Mouse (Mus musculus) liver, embryonic 11.5 days (tissue): ENCODE data around the gene Aak1. TPM values are rescaled to one million over a fixed set of nuclear protein-coding genes. Genes with fewer than 3 reads are reported as not detected.

Experiments used
- ATAC-seq: fragments of 200-750 bp; cut with Nextera tagmentation; replicated peaks from 2 replicates; pipeline ENCODE4 v1.8.0; 2017; ENCODE audit warnings: moderate number of reproducible peaks, mild to moderate bottlenecking, moderate TSS enrichment, moderate library complexity; ENCODE audit not compliant: low FRiP score
- DNase-seq: peaks from one replicate; pipeline ENCODE4 v3.0.0-alpha.2; 2017; ENCODE audit warnings: low spot score
- H3K27ac ChIP-seq: fragments of 300-500 bp; sonication (generic); 2 replicates; pipeline ENCODE4 v1.5.1; 2014; ENCODE audit warnings: mild to moderate bottlenecking, low read depth, low read length, control low read depth
- H3K27me3 ChIP-seq: fragments of 300-500 bp; sonication (generic); replicated peaks from 2 replicates; pipeline ENCODE4 v1.6.1; 2014; ENCODE audit warnings: low read length, mixed read lengths; ENCODE audit not compliant: control insufficient read depth, insufficient read depth
- H3K36me3 ChIP-seq: fragments of 300-500 bp; sonication (generic); 2 replicates; pipeline ENCODE4 v1.6.1; 2014; ENCODE audit warnings: mild to moderate bottlenecking, low read length, moderate library complexity, mixed read lengths; ENCODE audit not compliant: control insufficient read depth, insufficient read depth
- H3K4me1 ChIP-seq: fragments of 300-500 bp; sonication (generic); replicated peaks from 2 replicates; pipeline ENCODE4 v1.6.1; 2014; ENCODE audit warnings: low read length, mixed read lengths; ENCODE audit not compliant: control insufficient read depth, insufficient read depth
- H3K4me2 ChIP-seq: fragments of 300-500 bp; sonication (generic); 2 replicates; pipeline ENCODE4 v1.6.1; 2014; ENCODE audit warnings: mild to moderate bottlenecking, control low read depth, moderate library complexity
- H3K4me3 ChIP-seq: fragments of 300-500 bp; sonication (generic); 2 replicates; pipeline ENCODE4 v1.5.1; 2014; ENCODE audit warnings: low read depth, low read length, control low read depth
- H3K9ac ChIP-seq: fragments of 300-500 bp; sonication (generic); 2 replicates; pipeline ENCODE4 v1.6.1; 2014; ENCODE audit warnings: low read depth, low read length, control low read depth
- H3K9me3 ChIP-seq: fragments of 300-500 bp; sonication (generic); 2 replicates; pipeline ENCODE4 v1.6.1; 2016; ENCODE audit warnings: low read length, inconsistent platforms, mixed read lengths; ENCODE audit not compliant: control insufficient read depth
- WGBS: fragments of 180-500 bp; shearing (Covaris S2); extraction: QIAGEN DNeasy Blood & Tissue Kit; methylation state at CpG from one replicate; pipeline ENCODE4 v1.1.7; 2014; 5-methylcytosine and 5-hydroxymethylcytosine counted together
- polyA plus RNA-seq: library from polyadenylated mRNA; unstranded; fragments of >200 nt; fragmentation: Nextera tagmentation; extraction: Ambion mirVana; gene quantifications from 2 replicates; pipeline ENCODE4 v1.2.1, GENCODE M21; 2014

Gene Aak1
- polyA plus RNA-seq, 1 experiment from 2014 or later: 13.1 TPM

- H3K4me1 ChIP-seq: no peaks in the 10 kb centered on the region
Measured at GRCm38 (mm10) chr6:86991041-86991440, 141.7 kb downstream of the Aak1 start.

GRCm38 (mm10) chr6:86992349-86992748 is 143.0 kb downstream of the Aak1 start:
- H3K4me3 ChIP-seq: no peak overlapping the region
- peaks cover 3% of the 10 kb centered on the region; the same call in 1 of the 2 replicates for H3K36me3 ChIP-seq
- no peaks in the 10 kb centered on the region for H3K4me1 ChIP-seq
- H3K9me3 ChIP-seq: no peaks in the 10 kb centered on the region
- no peak overlapping the region for H3K4me2 ChIP-seq
- no peak overlapping the region for H3K27ac ChIP-seq
- H3K9ac ChIP-seq: no peak overlapping the region
- DNase-seq (no peak), ATAC-seq (no peak)
- H3K27me3 ChIP-seq: no peaks in the 10 kb centered on the region
- 91% methylated on average over 8 of the region's 8 CpGs for WGBS

More at GRCm38 (mm10) chr6:86991041-86991440, 141.7 kb downstream of the Aak1 start:
- ATAC-seq (no peak), DNase-seq (no peak)
- Histone ChIP-seq H3K27ac (no peak overlapping the region), H3K9ac (no peak overlapping the region), H3K4me2 (no peak overlapping the region), H3K4me3 (no peak overlapping the region), H3K27me3 (no peaks in the 10 kb centered on the region), H3K9me3 (no peaks in the 10 kb centered on the region), H3K36me3 (peaks cover 3% of the 10 kb centered on the region; the same call in 1 of the 2 replicates)
- 76% methylated on average over 3 of the region's 3 CpGs for WGBS

DNA sequence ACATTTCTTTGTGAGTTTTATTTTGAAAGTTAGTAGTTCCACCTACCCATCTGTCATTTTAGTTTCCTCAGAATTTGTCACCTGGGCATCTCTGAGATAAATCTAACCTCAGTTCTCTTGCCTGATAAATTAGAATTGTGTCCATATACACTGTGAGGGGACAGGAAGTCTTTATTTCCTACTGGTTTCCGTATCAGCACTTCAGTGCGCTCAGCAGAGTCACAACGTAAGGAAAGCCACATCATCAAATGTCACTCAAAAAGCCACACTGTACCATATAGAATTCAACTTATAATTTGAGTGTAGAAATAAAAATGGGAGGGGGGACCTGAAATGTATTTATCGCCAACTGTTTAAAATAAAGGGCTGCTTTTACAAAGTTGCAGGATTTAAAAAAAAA is 144.9 kb downstream of the Aak1 start:
- peaks cover 3% of the 10 kb centered on the region; the same call in 1 of the 2 replicates for H3K36me3 ChIP-seq
- no peaks in the 10 kb centered on the region for H3K4me1 ChIP-seq
- no peak overlapping the region for H3K9ac ChIP-seq
- no peaks in the 10 kb centered on the region for H3K27me3 ChIP-seq
- H3K4me2 ChIP-seq: no peak overlapping the region
- no peak overlapping the region for H3K27ac ChIP-seq
- DNase-seq (no peak), ATAC-seq (no peak)
- H3K9me3 ChIP-seq: no peaks in the 10 kb centered on the region
- 53% methylated on average over 4 of the region's 4 CpGs for WGBS
- H3K4me3 ChIP-seq: no peak overlapping the region

GRCm38 (mm10) chr6:86996629-86997307 is 147.5 kb downstream of the Aak1 start:
- 88% methylated on average over 5 of the region's 5 CpGs for WGBS
- H3K36me3 ChIP-seq: peaks cover 3% of the 10 kb centered on the region; the same call in 1 of the 2 replicates
- H3K4me2 ChIP-seq: no peak overlapping the region
- DNase-seq (no peak), ATAC-seq (no peak)
- no peak overlapping the region for H3K4me3 ChIP-seq
- no peaks in the 10 kb centered on the region for H3K27me3 ChIP-seq
- no peak overlapping the region for H3K27ac ChIP-seq
- no peaks in the 10 kb centered on the region for H3K4me1 ChIP-seq
- H3K9me3 ChIP-seq: no peaks in the 10 kb centered on the region
- H3K9ac ChIP-seq: no peak overlapping the region

DNA sequence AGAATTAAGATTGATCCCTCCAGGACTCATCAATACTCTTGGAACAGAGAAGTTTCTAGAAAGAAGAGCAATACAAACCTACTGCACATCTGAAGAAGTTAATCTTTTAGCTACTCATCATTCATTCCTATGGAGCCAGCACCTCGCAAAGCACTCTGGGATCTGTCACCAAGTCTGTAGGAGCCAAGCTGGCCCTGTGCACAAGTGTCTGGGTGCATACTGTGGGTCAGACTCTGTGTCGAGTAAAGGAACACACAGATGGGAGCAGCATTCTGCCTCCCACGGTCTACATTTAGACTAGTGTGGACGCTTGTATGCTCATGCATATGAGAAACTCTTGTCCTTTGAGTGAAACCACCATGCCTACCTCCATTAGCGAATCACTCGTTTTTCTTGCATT is 148.0 kb downstream of the Aak1 start:
- WGBS: 87% methylated on average over 6 of the region's 6 CpGs
- no peak for DNase-seq
- Histone ChIP-seq H3K4me3 (no peak overlapping the region), H3K9ac (no peak overlapping the region), H3K4me1 (no peaks in the 10 kb centered on the region), H3K9me3 (no peaks in the 10 kb centered on the region), H3K36me3 (peaks cover 3% of the 10 kb centered on the region; the same call in 1 of the 2 replicates), H3K27ac (no peak overlapping the region), H3K4me2 (no peak overlapping the region), H3K27me3 (no peaks in the 10 kb centered on the region)
- no peak for ATAC-seq

DNA sequence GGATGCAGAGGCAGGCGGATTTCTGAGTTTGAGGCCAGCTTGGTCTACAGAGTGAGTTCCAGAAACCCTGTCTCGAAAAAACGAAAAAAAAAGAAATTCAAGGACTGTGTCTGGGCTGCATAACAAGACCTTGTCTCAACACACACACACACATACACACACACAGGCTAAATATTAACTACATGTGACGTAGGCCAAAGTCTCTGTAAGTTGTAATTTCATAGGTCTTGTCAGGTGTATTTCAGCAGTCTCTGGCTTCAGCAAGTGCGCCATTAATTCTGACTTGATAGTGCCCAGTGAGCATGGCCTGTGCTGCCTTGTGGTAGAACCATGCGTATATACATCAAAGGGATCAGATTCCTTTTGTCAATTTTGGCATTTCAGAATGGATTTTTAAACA is 152.7 kb downstream of the Aak1 start:
- ATAC-seq (no peak), DNase-seq (no peak)
- no peak overlapping the region for H3K4me3 ChIP-seq
- no peak overlapping the region for H3K4me2 ChIP-seq
- H3K27ac ChIP-seq: 0 out of 2 replicates have a peak overlapping the region, but pooled peaks have one; percentile 25
- no peaks in the 10 kb centered on the region for H3K27me3 ChIP-seq
- H3K9me3 ChIP-seq: no peaks in the 10 kb centered on the region
- 89% methylated on average over 6 of the region's 6 CpGs for WGBS
- H3K4me1 ChIP-seq: no peaks in the 10 kb centered on the region
- no peak overlapping the region for H3K9ac ChIP-seq
- H3K36me3 ChIP-seq: no peaks in the 10 kb centered on the region; the same call in 1 of the 2 replicates

- Histone ChIP-seq H3K4me1 (no peaks in the 10 kb centered on the region), H3K9ac (no peak overlapping the region), H3K27ac (0 out of 2 replicates have a peak overlapping the region, but pooled peaks have one; percentile 25), H3K4me3 (no peak overlapping the region), H3K27me3 (no peaks in the 10 kb centered on the region), H3K4me2 (no peak overlapping the region), H3K36me3 (no peaks in the 10 kb centered on the region), H3K9me3 (no peaks in the 10 kb centered on the region)
- peak; percentile 69 for DNase-seq
- ATAC-seq: 0 out of 2 replicates have a peak, but pooled peaks have one; percentile 49
- 43% methylated on average over 8 of the region's 8 CpGs for WGBS
Measured at GRCm38 (mm10) chr6:87002521-87003055, 153.3 kb downstream of the Aak1 start.

- Histone ChIP-seq H3K4me3 (no peak overlapping the region), H3K9me3 (no peaks in the 10 kb centered on the region), H3K4me1 (no peaks in the 10 kb centered on the region), H3K9ac (no peak overlapping the region), H3K27me3 (no peaks in the 10 kb centered on the region), H3K27ac (no peak overlapping the region), H3K4me2 (no peak overlapping the region), H3K36me3 (no peaks in the 10 kb centered on the region)
- ATAC-seq (no peak), DNase-seq (no peak)
- whole genome bisulfite sequencing: 65% methylated on average over 2 of the region's 2 CpGs
Measured at GRCm38 (mm10) chr6:87004099-87004498, 154.8 kb downstream of the Aak1 start.

DNA sequence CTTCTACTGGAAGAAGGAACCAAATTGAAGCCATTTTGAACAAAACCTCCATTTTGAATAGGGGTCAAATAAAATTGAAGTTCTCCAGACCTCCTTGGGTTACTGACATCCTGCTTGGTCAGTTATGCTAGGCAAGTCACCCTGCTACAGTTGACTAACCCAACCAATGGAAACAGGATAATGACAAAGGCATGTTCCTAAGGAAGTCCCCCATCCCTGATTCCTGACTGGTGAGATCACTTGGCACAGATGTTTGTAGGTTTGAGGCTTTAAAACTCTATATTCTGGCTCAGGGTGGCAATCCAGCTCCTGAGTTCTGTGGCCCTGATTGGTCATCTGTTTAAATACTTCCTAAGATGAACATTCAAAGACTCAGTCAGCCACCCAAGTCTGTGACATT is 156.3 kb downstream of the Aak1 start:
- ATAC-seq (no peak), DNase-seq (no peak)
- Histone ChIP-seq H3K4me3 (no peak overlapping the region), H3K36me3 (no peaks in the 10 kb centered on the region), H3K9ac (no peak overlapping the region), H3K27me3 (no peaks in the 10 kb centered on the region), H3K4me1 (peaks cover 3% of the 10 kb centered on the region), H3K27ac (no peak overlapping the region), H3K9me3 (no peaks in the 10 kb centered on the region), H3K4me2 (no peak overlapping the region)
